Mouse (Mus musculus): Measurements from ENCODE around the gene Tmbim7.

DNA sequence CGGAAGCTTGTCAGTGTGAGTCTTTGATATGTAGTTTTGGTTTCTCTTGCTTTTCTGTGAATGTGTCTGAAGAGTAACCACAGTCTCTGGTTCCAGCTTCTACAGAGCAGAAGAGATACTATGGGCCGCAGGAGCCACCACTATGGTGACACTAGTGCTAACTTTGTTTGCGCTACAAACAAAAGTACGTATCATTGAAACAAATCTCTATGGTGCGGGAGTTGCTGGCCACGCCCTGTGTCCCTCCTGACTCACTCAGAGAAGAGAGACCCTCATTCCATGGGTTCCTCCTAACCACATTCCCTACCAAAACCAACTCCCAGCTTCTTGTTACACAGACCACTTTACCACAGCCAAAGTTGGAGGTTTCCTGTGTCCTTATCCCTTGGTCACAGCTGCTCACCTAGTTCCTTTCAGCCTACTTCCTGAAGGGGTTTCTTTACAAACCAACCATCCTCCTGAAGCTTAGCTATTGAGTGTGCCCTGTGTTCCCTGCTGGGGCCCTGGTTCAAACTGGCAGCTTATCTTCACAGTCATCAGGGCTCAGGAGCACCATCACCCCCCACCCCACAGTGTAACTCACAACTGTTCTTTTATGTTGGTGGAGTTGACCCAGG, 19.1 kb downstream of the Tmbim7 start:
- TF ChIP-seq CTCF (IDR thresholded peaks at IDR 0.05; ENCODE audit: low read depth), result no peak
- no peak for TF ChIP-seq EP300 (optimal IDR thresholded peaks at IDR 0.05)
